Comparison of ENCODE assay signal across 7 mouse cellular contexts in the genomic region with DNA sequence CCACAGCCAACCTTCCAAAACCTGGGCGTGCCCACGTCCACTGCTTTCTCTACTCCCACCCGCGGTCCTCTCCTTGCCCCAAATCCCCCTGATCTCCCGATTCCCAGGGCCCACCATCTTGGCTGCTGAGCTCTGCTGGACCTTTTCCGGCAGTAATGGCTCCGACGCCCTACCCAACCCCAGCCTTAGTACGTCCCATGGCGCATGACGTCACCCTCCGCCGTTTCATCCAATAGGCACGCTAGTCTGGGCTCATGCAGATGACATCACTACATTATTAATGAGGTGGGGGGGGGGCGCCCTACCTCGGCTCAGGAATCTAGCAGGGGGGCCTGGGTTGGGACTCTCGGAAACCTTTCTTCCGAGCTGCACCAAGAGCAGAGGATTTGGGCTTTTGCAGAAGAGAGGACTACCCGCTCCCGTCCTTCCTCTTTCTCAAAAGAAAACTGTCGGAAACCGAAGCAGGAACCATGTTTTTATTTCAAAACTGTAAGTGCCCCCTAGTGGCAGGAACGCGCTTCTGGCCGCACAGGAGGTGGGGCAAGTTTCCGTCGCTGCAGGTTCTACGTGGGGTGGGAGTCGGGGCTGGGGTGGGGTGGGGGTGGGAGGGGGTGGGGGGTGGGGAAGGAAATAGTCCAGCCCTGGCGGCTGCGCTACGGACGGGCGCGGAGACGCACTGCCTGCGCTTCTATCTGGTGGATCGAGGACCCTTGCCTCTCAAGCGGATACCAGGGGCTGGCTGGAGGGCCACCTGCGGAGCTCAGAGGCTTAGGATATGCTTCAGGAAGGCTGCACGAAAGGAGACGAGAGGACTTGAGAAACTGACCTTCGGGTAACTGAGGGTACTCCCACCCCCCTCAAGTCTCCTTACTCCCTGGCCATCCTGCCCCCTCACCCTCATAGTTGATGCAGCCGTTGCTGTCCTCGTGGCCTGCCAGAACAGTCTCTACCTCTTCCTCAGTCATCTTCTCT. TPM values are rescaled to one million over a fixed set of nuclear protein-coding genes. Genes with fewer than 3 reads are reported as not detected.
A peak's percentile ranks its signal among the peaks of the same experiment; 100 is the strongest.
DNase-seq lines count a peak whose midpoint lies in the region; ATAC-seq lines count a peak whose summit lies in the region.

Gene Myl6 (minus strand): TSS at position 451 of the 972 bp plus-strand sequence.

- intact Hi-C loops in gastrocnemius, postnatal 36 days (cut with DNase I) = loop anchor here (5.0 kb wide), 1 partner anchor 37 kb away; the partner anchor contains the start of gene Smarcc2
- intact Hi-C loops in left cerebral cortex, postnatal 25 days (cut with DNase I) = loop anchor here (2.0 kb wide), 1 partner anchor 53 kb away; the partner anchor contains the start of gene Zc3h10

- peak within 1 kb of the TSS; percentile 81 for H3K4me2 ChIP-seq in intestine, embryonic 15.5 days (replicated peaks)

- under 1% methylated on average over 45 of the region's 45 CpGs for WGBS in intestine, embryonic 15.5 days
- WGBS in midbrain, embryonic 10.5 days = under 1% methylated on average over 45 of the region's 45 CpGs

- no peaks in the 10 kb centered on the region for H3K27me3 ChIP-seq in intestine, embryonic 15.5 days (replicated peaks)
- peaks cover 14% of the 10 kb centered on the region for H3K27me3 ChIP-seq in midbrain, embryonic 10.5 days (ENCODE audit: low read depth, poor library complexity, severe bottlenecking)

- peak; percentile 92 for ATAC-seq in intestine, embryonic 15.5 days

- peak within 1 kb of the TSS; percentile 90 for H3K9ac ChIP-seq in intestine, embryonic 15.5 days

- H3K4me3 ChIP-seq in intestine, embryonic 15.5 days (replicated peaks) = peak within 1 kb of the TSS; percentile 79
- H3K4me3 ChIP-seq in midbrain, embryonic 10.5 days = peak within 1 kb of the TSS; percentile 86

- no peaks in the 10 kb centered on the region for H3K9me3 ChIP-seq in intestine, embryonic 15.5 days
- no peaks in the 10 kb centered on the region for H3K9me3 ChIP-seq in midbrain, embryonic 10.5 days (replicated peaks)

- DNase-seq in adrenal gland, adult 2 months = peak; percentile 97
- DNase-seq in embryo, embryonic 11.5 days (ENCODE audit: low read depth, low spot score) = peak; percentile 99
- DNase-seq in gastrocnemius, postnatal 36 days = peak; percentile 97 to 98
- peak; percentile 98 to 99 for DNase-seq in left cerebral cortex, postnatal 25 days (ENCODE audit: low spot score in 2 of 2)
- DNase-seq in midbrain, embryonic 10.5 days (ENCODE audit: low spot score) = peak; percentile 97
- peak; percentile 99 for DNase-seq in right cerebral cortex, postnatal 4 days

- peak within 1 kb of the TSS; percentile 99 for H3K27ac ChIP-seq in intestine, embryonic 15.5 days
- peak within 1 kb of the TSS; percentile 93 for H3K27ac ChIP-seq in midbrain, embryonic 10.5 days (replicated peaks)

- H3K36me3 ChIP-seq in intestine, embryonic 15.5 days = peaks cover 6% of the 10 kb centered on the region
- peaks cover 31% of the 10 kb centered on the region for H3K36me3 ChIP-seq in midbrain, embryonic 10.5 days

- peaks cover 31% of the 10 kb centered on the region for H3K4me1 ChIP-seq in intestine, embryonic 15.5 days (replicated peaks)
- peaks cover 60% of the 10 kb centered on the region for H3K4me1 ChIP-seq in midbrain, embryonic 10.5 days

RNA-seq across cellular contexts. Expression of gene Myl6, which starts in this region (rescaled TPM):
- 100 to 1,000 TPM; 786 to 985 TPM for total RNA-seq in adrenal gland, adult 2 months (2021)
- 324 and 445 TPM in 2 replicates for polyA plus RNA-seq in adrenal gland, adult 2 months (2012; rRNA removed)
- 100 to 1,000 TPM; 155 to 171 TPM for total RNA-seq in gastrocnemius, postnatal 36 days (2021)
- 1,676 and 1,825 TPM in 2 replicates for polyA plus RNA-seq in intestine, embryonic 15.5 days (2015; fragmentation: Nextera tagmentation; extraction: Ambion mirVana)
- 100 to 1,000 TPM; 616 to 641 TPM for total RNA-seq in left cerebral cortex, postnatal 25 days (2021)
- polyA plus RNA-seq in midbrain, embryonic 10.5 days (2016; fragmentation: Nextera tagmentation; extraction: Ambion mirVana) = 833 and 890 TPM in 2 replicates

Comparison
In these comparisons a context has a peak if more than half of its experiments do, and no peak if none do; other contexts are left out.
1. Peak in every context shown above with its lines: DNase-seq, ATAC-seq, H3K4me3 ChIP-seq and H3K27ac ChIP-seq.